Mouse (Mus musculus): ENCODE measurements at regions not wholly inside any gene's neighbourhood (a gene's known extent, or its start where the extent isn't known, plus 50 kb on each side); places are given as distances from the start of the nearest gene placed in this dataset.

DNA sequence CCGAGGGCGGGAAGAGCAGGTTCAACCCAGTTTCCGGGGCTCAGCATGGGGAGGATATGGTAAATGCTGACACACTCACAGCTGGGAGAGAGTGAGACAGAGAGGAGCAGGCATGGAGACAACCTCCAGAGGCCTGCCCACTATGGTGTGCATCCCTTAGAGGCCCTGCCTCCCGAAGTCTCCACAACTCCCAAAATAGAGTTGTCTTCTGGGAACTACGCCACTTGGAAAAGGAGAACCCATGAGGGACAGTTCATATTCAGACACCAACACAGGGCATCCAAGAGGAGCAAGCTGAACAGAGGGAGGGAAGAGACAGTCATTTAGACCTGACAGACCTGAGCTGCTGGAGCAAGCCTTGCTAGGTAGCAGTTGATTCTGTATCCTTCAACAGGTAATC lies 111.2 kb upstream of the Gm26897 start:
- TF ChIP-seq CTCF (conservative IDR thresholded peaks at IDR 0.05 in 1 of 2, IDR thresholded peaks at IDR 0.05 in 1 of 2; ENCODE audit: low read depth in 2 of 2, low read length in 2 of 2) (no peak), HCFC1 (IDR thresholded peaks at IDR 0.05; ENCODE audit: low read depth, low read length) (no peak), ZMIZ1 (IDR thresholded peaks at IDR 0.05; ENCODE audit: low read depth, low read length) (no peak), JUN (IDR thresholded peaks at IDR 0.05; ENCODE audit: insufficient read depth, low read depth, low read length) (no peak), ZC3H11A (IDR thresholded peaks at IDR 0.05; ENCODE audit: low read depth, low read length) (no peak), CHD2 (IDR thresholded peaks at IDR 0.05; ENCODE audit: low read length) (no peak), RCOR1 (conservative IDR thresholded peaks at IDR 0.05; ENCODE audit: low read depth, low read length) (no peak), POLR2A (IDR thresholded peaks at IDR 0.05; ENCODE audit: low read depth, low read length) (no peak), SIN3A (IDR thresholded peaks at IDR 0.05; ENCODE audit: low read length) (no peak), TBP (conservative IDR thresholded peaks at IDR 0.05; ENCODE audit: low read depth, low read length) (no peak), KAT2A (IDR thresholded peaks at IDR 0.05; ENCODE audit: insufficient replicate concordance, low read length) (no peak), UBTF (IDR thresholded peaks at IDR 0.05; ENCODE audit: low read depth, low read length) (no peak), ZNF384 (IDR thresholded peaks at IDR 0.05; ENCODE audit: low read depth, low read length) (no peak)

All from CH12.LX (cell line).